Mouse (Mus musculus): ENCODE measurements at regions not wholly inside any gene's neighbourhood (a gene's known extent, or its start where the extent isn't known, plus 50 kb on each side); places are given as distances from the start of the nearest gene placed in this dataset.
"Not testable (repeated sequence)": the region's sequence is repeated elsewhere in the genome, so short reads cannot be mapped to it uniquely, and the experiment has no call there.

GRCm38 (mm10) chr12:10445738-10446137 lies 55.2 kb downstream of the Rdh14 start:
- ATAC-seq = no peak

- ATAC-seq = no peak
Observed at GRCm38 (mm10) chr12:10457960-10458655, 67.5 kb downstream of the Rdh14 start.

DNA sequence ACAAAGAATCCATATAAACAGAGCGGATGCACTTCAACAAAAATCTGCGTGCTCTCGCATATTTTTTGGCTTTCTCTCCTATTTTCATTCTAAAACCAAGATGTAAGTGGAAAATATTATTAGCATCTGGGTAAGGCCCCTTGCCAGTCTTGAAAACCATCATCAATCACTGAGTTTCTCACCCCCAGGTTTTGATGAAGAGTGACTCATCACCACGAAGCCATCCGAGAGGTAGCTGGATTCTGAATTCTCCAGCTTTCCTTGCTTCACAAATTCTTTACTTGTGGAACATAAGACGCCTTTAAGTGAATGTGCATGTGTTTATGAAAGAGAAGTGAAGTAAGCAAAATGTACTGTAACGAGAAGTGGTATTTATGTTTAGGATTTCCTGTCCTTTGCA lies 71.2 kb downstream of the Rdh14 start:
- no peak for ATAC-seq

DNA sequence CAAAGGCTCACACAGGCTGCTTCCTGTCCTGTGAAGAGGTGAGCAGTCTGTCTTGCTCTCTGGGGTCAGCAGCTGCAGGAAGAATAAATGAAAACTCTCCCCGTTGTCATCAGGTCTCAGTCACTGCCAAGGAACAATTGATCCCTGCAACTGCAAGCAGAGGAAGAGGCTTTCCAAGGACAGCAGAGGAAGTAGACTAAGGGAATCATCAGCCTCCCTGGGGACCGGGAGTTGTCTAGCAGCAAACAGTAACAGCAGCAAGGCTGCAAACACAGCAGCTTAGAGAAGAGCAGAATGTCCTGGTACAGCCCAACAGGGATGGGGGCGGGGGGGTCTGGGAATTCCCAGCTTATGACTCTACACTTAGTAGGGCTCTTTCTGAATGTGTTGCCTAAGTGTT lies 72.4 kb downstream of the Rdh14 start:
- no peak for ATAC-seq

DNA sequence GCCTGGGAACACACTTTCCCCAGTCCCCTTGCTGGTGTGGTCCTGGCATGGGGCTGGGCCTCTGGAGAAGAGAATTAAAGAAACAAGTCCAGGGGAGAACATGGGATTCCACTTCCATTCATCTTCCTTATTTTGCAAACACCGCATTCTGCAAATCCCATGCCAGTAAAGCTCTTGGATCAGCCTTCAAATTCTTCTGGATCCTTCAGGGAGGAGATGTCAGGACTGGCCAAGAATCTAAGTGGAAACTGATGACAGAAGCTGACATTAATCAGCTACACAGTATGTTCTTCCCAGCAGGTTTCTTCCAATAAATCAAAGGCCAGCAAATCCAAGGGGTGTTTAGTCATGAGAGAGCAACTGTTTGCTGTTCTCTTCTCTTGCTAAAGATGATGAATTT lies 83.4 kb downstream of the Rdh14 start:
- ATAC-seq = no peak

DNA sequence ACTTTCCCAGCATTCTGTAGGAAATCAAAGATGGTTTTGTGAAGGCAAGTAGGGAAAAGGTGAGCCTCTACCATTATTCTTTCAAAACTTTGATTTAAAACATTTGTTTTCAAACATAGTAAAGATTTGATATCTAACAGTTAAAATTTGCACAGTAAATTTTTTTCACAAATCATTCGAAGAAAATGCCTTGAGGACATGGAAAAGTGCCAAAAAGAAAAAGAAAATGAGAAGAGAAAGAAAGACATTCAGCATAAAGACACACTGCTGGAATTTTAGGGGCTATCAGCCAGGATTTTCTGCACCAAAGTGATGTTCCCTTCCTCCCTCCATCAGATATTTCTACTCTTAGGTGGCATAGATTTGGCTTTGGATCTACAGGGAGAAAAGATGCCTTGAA lies 90.2 kb downstream of the Rdh14 start:
- no peak for ATAC-seq

GRCm38 (mm10) chr12:10482294-10483010 lies 91.9 kb downstream of the Rdh14 start:
- no peak for ATAC-seq

GRCm38 (mm10) chr12:10506721-10507120 lies 116.1 kb downstream of the Rdh14 start:
- ATAC-seq = no peak

- ATAC-seq = no peak
Observed at GRCm38 (mm10) chr12:10513526-10513925, 123.0 kb downstream of the Rdh14 start.

GRCm38 (mm10) chr12:10514278-10514677 lies 123.7 kb downstream of the Rdh14 start:
- no peak for ATAC-seq

DNA sequence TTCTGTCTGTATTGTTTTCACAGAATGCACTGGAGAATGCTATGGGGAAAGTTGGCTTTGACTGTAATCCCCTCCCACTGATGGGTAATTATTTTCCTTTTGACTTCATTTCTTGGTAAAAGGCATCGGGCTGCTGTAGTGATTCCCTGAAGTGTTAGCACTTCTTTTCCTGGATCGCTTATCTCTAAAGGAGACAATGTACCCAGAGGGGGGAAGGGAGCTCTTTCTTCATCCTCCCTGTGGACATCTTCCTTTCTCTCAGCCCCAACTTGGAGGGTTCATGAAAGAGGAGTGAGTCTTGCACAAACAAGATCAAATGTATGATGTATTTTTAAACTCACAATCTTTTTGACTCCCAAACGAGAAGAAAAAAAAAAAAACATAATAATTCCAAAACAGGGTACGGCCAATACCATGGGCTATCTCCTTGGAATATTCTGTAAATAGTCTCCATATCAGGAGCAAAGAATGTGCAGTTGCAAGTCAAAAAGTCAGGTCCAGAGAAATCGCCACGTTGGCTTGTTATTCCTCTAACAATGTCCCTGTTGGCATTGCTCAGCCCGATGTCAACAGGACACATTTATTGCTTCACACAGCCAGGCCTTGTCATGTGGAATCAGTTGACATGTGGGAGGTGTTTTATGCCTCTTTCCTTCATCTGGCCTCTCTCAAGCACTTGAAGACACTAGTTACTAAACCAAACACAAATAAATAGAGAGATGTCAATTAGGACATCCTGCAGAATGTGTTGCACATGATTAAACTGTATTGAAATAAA lies 134.1 kb downstream of the Rdh14 start:
- ATAC-seq = no peak

DNA sequence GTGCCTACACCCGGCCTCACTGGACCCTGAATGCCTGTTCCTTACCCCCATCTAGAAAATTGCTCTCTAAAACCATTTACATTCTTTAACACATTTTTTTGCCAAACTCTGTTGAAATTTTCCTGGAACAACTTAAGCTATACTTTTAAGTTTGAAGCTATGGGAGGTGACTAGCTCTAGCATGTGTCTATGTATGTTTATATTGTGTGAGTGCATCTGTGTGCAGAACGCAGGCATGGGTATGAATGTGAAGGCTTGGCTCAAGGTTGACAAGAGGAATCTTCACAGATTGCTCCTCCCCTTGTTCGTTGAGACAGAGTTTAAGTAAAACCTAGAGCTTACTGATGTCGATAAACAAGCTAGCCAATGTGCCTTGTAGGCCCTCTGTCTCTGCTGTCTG lies 135.4 kb downstream of the Rdh14 start:
- ATAC-seq = no peak

GRCm38 (mm10) chr12:10529077-10529476 lies 138.5 kb downstream of the Rdh14 start:
- no peak for ATAC-seq

- ATAC-seq = no peak
Observed at GRCm38 (mm10) chr12:10530996-10531395, 140.4 kb downstream of the Rdh14 start.

GRCm38 (mm10) chr12:10533971-10534370 lies 143.4 kb downstream of the Rdh14 start:
- ATAC-seq = no peak

DNA sequence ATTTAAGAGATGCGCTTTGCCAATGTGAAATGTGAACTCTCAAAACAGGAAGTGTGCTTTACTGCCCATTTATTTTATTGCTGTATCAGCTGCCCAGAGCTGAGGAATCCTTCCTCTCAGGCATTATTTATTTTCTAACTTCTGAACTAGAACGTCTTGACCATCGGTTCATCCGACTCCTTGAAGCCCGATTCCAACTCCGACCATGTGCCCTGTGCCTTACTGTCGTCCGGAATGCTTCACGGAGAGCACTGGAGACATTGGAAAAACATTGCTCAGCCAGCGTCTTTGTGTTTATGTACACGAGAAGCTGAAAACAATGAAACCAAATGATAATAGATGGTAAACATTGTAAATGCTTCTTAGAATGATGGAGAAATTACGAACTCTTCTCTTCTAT lies 145.7 kb downstream of the Rdh14 start:
- ATAC-seq = no peak

- ATAC-seq = no peak
Observed at GRCm38 (mm10) chr12:10537069-10537468, 146.5 kb downstream of the Rdh14 start.

DNA sequence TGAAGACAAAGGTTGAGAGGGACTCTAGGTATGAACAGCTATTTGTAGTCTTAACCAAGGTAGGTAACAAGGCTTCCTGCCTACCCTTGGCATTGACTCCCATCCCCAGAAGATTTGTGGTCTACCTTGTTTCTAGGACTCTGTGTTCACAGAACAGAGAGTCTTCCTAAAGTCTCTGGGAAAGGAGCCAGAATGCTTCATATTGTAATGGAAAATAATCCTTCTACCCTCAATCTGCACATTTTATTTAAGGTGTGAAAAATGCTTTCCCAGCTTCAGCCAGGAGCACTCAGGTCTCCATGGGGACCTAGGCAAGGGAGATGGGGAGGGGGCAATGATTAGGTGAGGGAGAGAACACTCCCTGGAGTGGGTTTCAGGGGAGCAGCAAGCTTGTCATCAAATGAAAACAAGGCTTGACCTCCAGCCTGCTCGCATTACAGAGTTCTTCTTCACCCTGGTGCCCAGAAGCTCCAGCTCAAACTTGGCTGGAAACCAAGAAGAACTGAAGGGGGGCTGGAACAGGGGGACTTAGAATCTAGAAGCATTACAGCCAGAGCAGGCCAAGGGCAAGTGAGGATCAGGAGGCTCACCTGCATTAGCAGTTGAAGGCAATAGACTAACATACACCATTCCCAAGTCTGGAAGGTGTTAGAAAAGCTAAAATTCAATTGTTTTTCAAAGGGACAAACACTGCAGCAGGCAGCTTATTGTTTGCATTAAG lies 159.1 kb downstream of the Rdh14 start:
- ATAC-seq = no peak

DNA sequence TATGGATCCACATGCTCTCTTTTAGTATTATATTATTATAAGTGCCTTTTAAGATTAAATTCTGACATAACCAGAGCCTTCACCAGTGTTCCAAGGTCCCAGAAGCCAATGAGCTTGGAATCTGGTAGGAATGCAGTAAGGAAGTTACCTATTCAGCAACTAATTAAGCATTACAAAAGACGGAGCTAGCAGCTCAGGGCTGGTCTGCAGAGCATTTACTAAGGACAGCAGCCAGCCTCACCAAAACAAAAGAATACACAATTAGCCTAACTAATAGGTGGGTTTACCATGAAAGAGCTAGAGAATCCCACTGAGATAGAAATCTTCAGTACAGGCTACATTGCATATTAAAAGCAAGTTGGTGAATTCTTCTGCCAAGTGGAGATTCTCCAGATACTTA lies 164.1 kb downstream of the Rdh14 start:
- not testable (repeated sequence) for ATAC-seq

DNA sequence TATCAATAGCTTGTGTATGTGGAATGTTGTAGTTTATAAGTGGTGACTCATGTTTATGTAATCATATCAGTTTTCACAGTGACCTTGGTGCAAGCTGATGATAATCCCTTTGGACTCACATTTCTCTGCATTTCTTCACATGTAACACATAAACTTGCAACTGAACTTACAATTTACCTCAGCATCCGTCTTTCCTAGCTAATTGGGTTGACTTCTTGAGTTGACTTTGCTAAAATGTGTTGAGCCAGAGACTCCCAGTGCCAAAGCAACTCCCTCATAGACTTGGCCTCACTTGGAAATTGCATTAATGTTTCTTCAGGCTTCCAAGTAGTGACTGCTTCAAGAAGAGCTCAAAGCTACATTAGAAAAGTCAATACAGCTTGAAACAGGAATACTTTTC lies 172.4 kb downstream of the Rdh14 start:
- no peak for ATAC-seq

DNA sequence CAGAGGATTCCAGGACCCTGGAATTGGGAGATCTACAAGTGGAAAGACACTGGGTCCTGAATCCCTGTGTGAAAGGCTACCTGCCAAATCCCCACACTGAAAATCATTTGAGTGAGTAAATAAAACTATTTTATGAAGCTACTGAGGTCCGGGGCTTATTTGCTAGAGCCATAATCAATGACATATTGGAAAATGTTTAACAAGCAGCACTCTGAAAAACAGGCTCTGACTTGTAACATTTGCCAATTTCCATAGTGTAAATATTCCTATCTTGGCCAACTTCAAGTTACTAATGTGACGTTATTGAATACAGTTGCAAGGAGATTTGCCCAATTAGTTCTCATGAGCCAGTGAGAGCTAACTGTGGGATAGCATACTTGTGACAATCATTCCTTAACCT lies 177.3 kb downstream of the Rdh14 start:
- ATAC-seq = no peak

GRCm38 (mm10) chr12:10571643-10572377 lies 181.2 kb downstream of the Rdh14 start:
- ATAC-seq = no peak

GRCm38 (mm10) chr12:10572378-10572650 lies 181.7 kb downstream of the Rdh14 start:
- ATAC-seq = no peak

Measured in activated CD4-positive, CD25-positive, alpha-beta regulatory T cell, adult 4 months (primary cell).